Mouse (Mus musculus): ENCODE data around the gene Tlx3. TPM values are rescaled to one million over a fixed set of nuclear protein-coding genes. Genes with fewer than 3 reads are reported as not detected.

Gene Tlx3
- total RNA-seq, 2 experiments from 2014 or later, result not detected

GRCm38 (mm10) chr11:33195061-33195460, 8.3 kb downstream of the Tlx3 start:
- Histone ChIP-seq H3K4me3 (no peak overlapping the region), H3K27ac (no peak overlapping the region)
- TF ChIP-seq CTCF (IDR thresholded peaks at IDR 0.05), result no peak
- no peak for DNase-seq
- intact Hi-C loops (cut with DNase I), result no loop called here

- no peak for DNase-seq
- intact Hi-C loops (cut with DNase I), result no loop called here
- no peak for TF ChIP-seq CTCF (IDR thresholded peaks at IDR 0.05)
- no peak overlapping the region for H3K27ac ChIP-seq
- no peak overlapping the region for H3K4me3 ChIP-seq
Observed at GRCm38 (mm10) chr11:33193695-33194094, 9.7 kb downstream of the Tlx3 start.

GRCm38 (mm10) chr11:33181804-33182203, 21.6 kb downstream of the Tlx3 start:
- Histone ChIP-seq H3K27ac (no peak overlapping the region), H3K4me3 (no peak overlapping the region)
- no peak for TF ChIP-seq CTCF (IDR thresholded peaks at IDR 0.05)
- intact Hi-C loops (cut with DNase I), result no loop called here
- DNase-seq, result no peak

GRCm38 (mm10) chr11:33180701-33181116, 22.7 kb downstream of the Tlx3 start:
- no peak for TF ChIP-seq CTCF (IDR thresholded peaks at IDR 0.05)
- Histone ChIP-seq H3K27ac (no peak overlapping the region), H3K4me3 (no peak overlapping the region)
- intact Hi-C loops (cut with DNase I), result no loop called here
- no peak for DNase-seq

- intact Hi-C loops (cut with DNase I), result loop anchor here (5.0 to 10.0 kb wide), 2 partner anchors 375 to 542 kb away; no protein-coding TSS in a partner anchor
- TF ChIP-seq CTCF (IDR thresholded peaks at IDR 0.05), result no peak
- H3K4me3 ChIP-seq, result no peak overlapping the region
Observed at GRCm38 (mm10) chr11:33179802-33180201, 23.6 kb downstream of the Tlx3 start.

GRCm38 (mm10) chr11:33176525-33177245, 26.7 kb downstream of the Tlx3 start:
- intact Hi-C loops (cut with DNase I), result loop anchor here (2.0 to 10.0 kb wide), 4 partner anchors 118 to 546 kb away; no protein-coding TSS in a partner anchor
- no peak overlapping the region for H3K4me3 ChIP-seq
- peak; percentile 33 for DNase-seq
- peak; percentile 83 for TF ChIP-seq CTCF (IDR thresholded peaks at IDR 0.05)
- H3K27ac ChIP-seq, result no peak overlapping the region

More at GRCm38 (mm10) chr11:33179802-33180201, 23.6 kb downstream of the Tlx3 start:
- no peak for DNase-seq
- H3K27ac ChIP-seq, result no peak overlapping the region

- Histone ChIP-seq H3K4me3 (no peak overlapping the region), H3K27ac (no peak overlapping the region)
- TF ChIP-seq CTCF (IDR thresholded peaks at IDR 0.05), result no peak
- intact Hi-C loops (cut with DNase I), result loop anchor here (2.0 to 10.0 kb wide), 4 partner anchors 119 to 547 kb away; no protein-coding TSS in a partner anchor
- no peak for DNase-seq
Observed at GRCm38 (mm10) chr11:33175768-33176167, 27.6 kb downstream of the Tlx3 start.

- DNase-seq, result peak; percentile 62
- intact Hi-C loops (cut with DNase I), result loop anchor here (10.0 kb wide), 1 partner anchor 384 kb away; no protein-coding TSS in a partner anchor
- peak; percentile 78 for TF ChIP-seq CTCF (IDR thresholded peaks at IDR 0.05)
- no peak overlapping the region for H3K4me3 ChIP-seq
- no peak overlapping the region for H3K27ac ChIP-seq
Observed at GRCm38 (mm10) chr11:33170489-33170888, 32.9 kb downstream of the Tlx3 start.

GRCm38 (mm10) chr11:33162998-33163506, 40.3 kb downstream of the Tlx3 start, which contains the start of gene Npm1:
Gene Npm1 (minus strand): TSS chr11:33163206.
- peak within 1 kb of the TSS; percentile 97 for H3K4me3 ChIP-seq
- intact Hi-C loops (cut with DNase I), result no loop called here
- TF ChIP-seq CTCF (IDR thresholded peaks at IDR 0.05), result no peak
- H3K27ac ChIP-seq, result peak within 1 kb of the TSS; percentile 96
- peak; percentile 99 for DNase-seq

- H3K27ac ChIP-seq, result peak overlapping the region; percentile 96
- no peak for TF ChIP-seq CTCF (IDR thresholded peaks at IDR 0.05)
- DNase-seq, result peak; percentile 78
- H3K4me3 ChIP-seq, result peak overlapping the region; percentile 97
- intact Hi-C loops (cut with DNase I), result no loop called here
Observed at GRCm38 (mm10) chr11:33162211-33162997, 41.0 kb downstream of the Tlx3 start.

GRCm38 (mm10) chr11:33159741-33160140, 43.6 kb downstream of the Tlx3 start:
- H3K4me3 ChIP-seq, result no peak overlapping the region
- intact Hi-C loops (cut with DNase I), result no loop called here
- no peak overlapping the region for H3K27ac ChIP-seq
- TF ChIP-seq CTCF (IDR thresholded peaks at IDR 0.05), result no peak
- DNase-seq, result no peak

- Histone ChIP-seq H3K4me3 (no peak overlapping the region), H3K27ac (no peak overlapping the region)
- intact Hi-C loops (cut with DNase I), result no loop called here
- no peak for DNase-seq
- no peak for TF ChIP-seq CTCF (IDR thresholded peaks at IDR 0.05)
Observed at GRCm38 (mm10) chr11:33157453-33158196, 45.8 kb downstream of the Tlx3 start.
